Mouse (Mus musculus) hindbrain, embryonic 11.5 days (tissue): ENCODE measurements around the gene Clcnkb. TPM values are rescaled to one million over a fixed set of nuclear protein-coding genes. Genes with fewer than 3 reads are reported as not detected.

Source experiments
- ATAC-seq: fragments of 200-750 bp; cut with Nextera tagmentation; 2 replicates; pipeline ENCODE4 v1.8.0; 2017; ENCODE audit warnings: mild to moderate bottlenecking, moderate TSS enrichment, moderate library complexity; ENCODE audit not compliant: low FRiP score
- DNase-seq: peaks from one replicate; pipeline ENCODE4 v3.0.0-alpha.2; 2015; ENCODE audit warnings: low spot score
- H3K27ac ChIP-seq: fragments of 300-500 bp; sonication (generic); 2 replicates; pipeline ENCODE4 v1.5.1; 2014; ENCODE audit warnings: mild to moderate bottlenecking, low read depth, low read length
- H3K27me3 ChIP-seq: fragments of 300-500 bp; sonication (generic); 2 replicates; pipeline ENCODE4 v1.6.1; 2014; ENCODE audit warnings: mild to moderate bottlenecking, low read length, moderate library complexity, mixed read lengths; ENCODE audit not compliant: control insufficient read depth, insufficient read depth
- H3K36me3 ChIP-seq: fragments of 300-500 bp; sonication (generic); 2 replicates; pipeline ENCODE4 v1.6.1; 2014; ENCODE audit warnings: mild to moderate bottlenecking, low read length, moderate library complexity, mixed read lengths; ENCODE audit not compliant: control insufficient read depth, insufficient read depth
- H3K4me1 ChIP-seq: fragments of 300-500 bp; sonication (generic); replicated peaks from 2 replicates; pipeline ENCODE4 v1.6.1; 2014; ENCODE audit warnings: low read length, mixed read lengths; ENCODE audit not compliant: control insufficient read depth, insufficient read depth
- H3K4me2 ChIP-seq: fragments of 300-500 bp; sonication (generic); replicated peaks from 2 replicates; pipeline ENCODE4 v1.6.1; 2014; ENCODE audit warnings: mild to moderate bottlenecking, low read depth, low read length
- H3K4me3 ChIP-seq: fragments of 300-500 bp; sonication (generic); 2 replicates; pipeline ENCODE4 v1.5.1; 2014; ENCODE audit warnings: low read depth, low read length
- H3K9ac ChIP-seq: fragments of 300-500 bp; sonication (generic); 2 replicates; pipeline ENCODE4 v1.6.1; 2014; ENCODE audit warnings: low read depth, low read length
- H3K9me3 ChIP-seq: fragments of 300-500 bp; sonication (generic); 2 replicates; pipeline ENCODE4 v1.6.1; 2016; ENCODE audit warnings: low read length; ENCODE audit not compliant: control insufficient read depth
- WGBS: fragments of 180-500 bp; shearing (Covaris S2); extraction: QIAGEN DNeasy Blood & Tissue Kit; methylation state at CpG from one replicate; pipeline ENCODE4 v1.1.7; 2014; 5-methylcytosine and 5-hydroxymethylcytosine counted together
- polyA plus RNA-seq: library from polyadenylated mRNA; unstranded; fragments of >200 nt; fragmentation: Nextera tagmentation; extraction: Ambion mirVana; gene quantifications from 2 replicates; pipeline ENCODE4 v1.2.1, GENCODE M21; 2014

The Clcnkb gene
- polyA plus RNA-seq, 1 experiment from 2014 or later = not detected

DNA sequence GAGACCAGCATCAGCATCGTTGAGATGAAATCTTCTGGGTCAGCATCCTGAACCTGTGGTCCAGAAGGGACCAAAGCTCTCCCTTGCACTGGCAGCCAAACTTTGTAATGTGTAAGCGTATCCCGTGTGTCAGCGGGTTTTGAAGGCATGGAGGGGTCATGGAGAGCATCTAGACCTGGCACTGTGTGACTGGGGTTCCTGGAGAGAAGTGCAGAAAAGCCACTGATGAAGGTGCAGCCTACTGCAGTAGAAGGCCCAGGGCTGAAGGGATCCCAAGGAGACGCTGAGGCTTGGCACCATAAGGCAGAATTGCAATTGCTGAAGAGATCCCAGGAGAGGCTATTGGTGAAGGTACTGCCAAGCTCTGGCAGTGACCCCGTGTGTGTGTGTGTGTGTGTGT lies 13.6 kb upstream of the Clcnkb start:
- H3K4me2 ChIP-seq = no peak overlapping the region
- peaks cover 4% of the 10 kb centered on the region; the same call in 1 of the 2 replicates for H3K4me1 ChIP-seq
- H3K27me3 ChIP-seq = no peaks in the 10 kb centered on the region
- ATAC-seq (no peak), DNase-seq (no peak)
- H3K36me3 ChIP-seq = no peaks in the 10 kb centered on the region
- H3K4me3 ChIP-seq = no peak overlapping the region
- no peaks in the 10 kb centered on the region for H3K9me3 ChIP-seq
- H3K9ac ChIP-seq = no peak overlapping the region
- 80% methylated on average over 6 of the region's 6 CpGs for WGBS
- H3K27ac ChIP-seq = no peak overlapping the region

DNA sequence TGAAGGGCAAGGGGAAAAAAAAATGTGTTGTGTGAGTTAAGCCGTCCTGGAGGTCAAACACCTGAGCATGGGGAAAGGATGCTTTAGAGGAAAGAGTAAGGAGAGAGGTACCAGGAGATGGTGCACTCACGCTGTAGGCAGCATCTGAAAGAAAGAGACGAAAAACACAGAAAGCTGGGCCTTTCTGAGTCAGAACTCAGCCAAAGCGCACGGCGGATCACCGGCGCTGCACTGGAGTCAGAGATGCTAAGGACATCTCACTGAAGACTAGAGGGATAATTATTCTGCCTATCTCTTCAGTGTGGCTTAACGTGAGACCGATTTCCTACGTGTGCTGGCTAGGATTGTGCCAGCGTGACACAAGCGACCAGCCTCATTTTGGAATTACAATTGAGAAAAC lies 12.1 kb upstream of the Clcnkb start:
- DNase-seq (no peak), ATAC-seq (no peak)
- Histone ChIP-seq H3K9ac (no peak overlapping the region), H3K4me3 (no peak overlapping the region), H3K4me1 (peaks cover 4% of the 10 kb centered on the region; the same call in 1 of the 2 replicates), H3K9me3 (no peaks in the 10 kb centered on the region), H3K27ac (no peak overlapping the region), H3K4me2 (no peak overlapping the region), H3K27me3 (no peaks in the 10 kb centered on the region), H3K36me3 (no peaks in the 10 kb centered on the region)
- 89% methylated on average over 13 of the region's 13 CpGs for WGBS

DNA sequence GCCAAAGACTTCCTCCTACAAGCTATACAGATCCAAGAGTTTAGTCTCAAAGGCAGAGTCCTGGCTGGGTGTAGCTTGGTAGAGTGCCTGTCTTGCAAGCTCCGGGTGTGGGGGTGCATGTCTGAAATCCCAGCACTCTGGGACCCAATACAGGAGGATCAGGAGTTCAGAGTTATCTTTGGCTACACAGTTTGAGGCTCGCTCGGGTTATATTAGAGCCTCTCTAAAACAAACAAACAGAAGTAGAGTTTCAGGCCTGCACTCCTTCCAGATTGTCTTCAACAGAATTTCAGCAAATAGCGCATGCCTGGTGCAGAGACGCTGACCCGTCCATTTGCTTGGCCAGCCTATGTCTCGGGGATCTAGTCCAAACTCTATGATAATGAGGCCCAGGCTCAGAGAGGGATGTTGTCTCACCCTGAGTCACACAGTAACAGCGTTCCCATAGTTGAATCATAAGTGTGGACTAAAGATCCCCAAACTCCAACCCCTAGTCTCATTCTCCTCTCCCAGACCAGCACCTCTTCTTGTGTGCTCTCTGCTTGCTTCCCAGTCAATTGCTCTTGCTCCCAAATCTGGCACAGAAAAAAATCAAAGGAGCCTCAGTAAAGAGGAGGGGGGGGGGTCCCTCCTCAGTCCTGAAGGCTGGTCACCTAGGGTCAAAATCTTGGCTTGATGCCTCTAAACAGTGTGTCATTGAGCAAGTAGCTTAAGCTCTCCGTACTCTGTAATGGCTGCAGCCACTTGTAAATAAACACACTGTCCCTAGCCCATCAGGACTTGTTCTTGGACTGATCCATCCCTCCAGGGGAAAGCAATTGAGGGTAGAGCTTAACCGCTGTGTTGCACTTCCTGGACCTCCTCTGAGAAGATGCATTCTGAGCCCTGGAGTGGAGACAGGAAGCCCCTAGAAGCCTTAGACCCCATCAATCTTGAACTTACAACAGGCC lies 11.3 kb upstream of the Clcnkb start:
- H3K4me1 ChIP-seq = peaks cover 4% of the 10 kb centered on the region; the same call in 1 of the 2 replicates
- no peaks in the 10 kb centered on the region for H3K36me3 ChIP-seq
- no peak for ATAC-seq
- WGBS = 79% methylated on average over 10 of the region's 10 CpGs
- no peak for DNase-seq
- H3K9me3 ChIP-seq = no peaks in the 10 kb centered on the region
- no peak overlapping the region for H3K4me2 ChIP-seq
- no peaks in the 10 kb centered on the region for H3K27me3 ChIP-seq
- no peak overlapping the region for H3K27ac ChIP-seq
- H3K9ac ChIP-seq = no peak overlapping the region
- H3K4me3 ChIP-seq = no peak overlapping the region

DNA sequence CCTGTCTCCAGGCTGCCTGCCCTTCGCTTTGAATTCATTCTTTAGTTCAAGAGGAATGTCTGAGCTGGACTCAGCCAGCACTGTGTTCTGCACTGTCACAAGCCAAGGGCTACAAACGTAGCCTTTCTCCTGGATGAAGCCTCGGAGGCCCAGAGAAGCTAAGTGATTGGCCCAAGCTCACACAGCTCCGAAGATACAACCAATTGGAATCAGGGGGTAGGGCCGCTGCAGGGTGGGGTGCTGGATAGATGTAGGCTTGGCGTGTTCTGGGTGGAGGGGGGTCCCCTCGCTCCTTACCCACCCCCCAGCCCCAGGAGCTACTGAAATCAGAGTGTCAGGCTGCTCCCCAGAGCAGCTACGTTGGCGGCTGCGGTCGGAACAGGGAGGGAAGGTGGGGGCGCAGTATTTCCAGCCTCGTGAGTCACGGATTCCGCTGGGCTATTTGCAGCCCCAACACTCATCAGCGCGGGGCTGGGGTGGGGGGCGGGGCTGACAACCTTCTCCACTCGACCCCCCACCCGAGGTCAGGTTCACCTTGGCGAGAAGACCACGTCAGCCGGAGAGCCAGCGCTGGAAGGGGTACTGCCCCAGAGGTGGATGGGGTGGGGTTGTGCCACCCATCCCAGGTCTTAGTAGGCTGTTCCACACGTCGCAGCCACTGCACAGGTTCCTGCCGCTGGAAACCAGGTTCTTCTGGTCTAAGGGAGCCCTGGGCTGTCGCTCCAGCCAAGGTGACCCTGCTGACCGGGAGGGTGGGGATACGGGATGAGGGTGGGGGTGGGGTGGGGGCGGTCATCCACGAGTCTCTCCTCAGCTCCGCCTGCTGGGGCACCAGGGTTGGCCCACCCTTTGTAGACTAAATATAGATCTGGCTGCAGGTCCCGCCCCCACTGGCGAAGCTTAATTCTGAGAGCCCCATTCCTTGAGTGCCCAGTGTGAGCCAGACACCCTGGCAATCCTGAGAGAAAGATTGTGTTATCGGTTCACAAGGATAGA lies 10.0 kb upstream of the Clcnkb start:
- Histone ChIP-seq H3K4me2 (peak overlapping the region; percentile 68), H3K4me3 (peak overlapping the region; percentile 34), H3K9me3 (no peaks in the 10 kb centered on the region), H3K9ac (peak overlapping the region; percentile 34; the same call in 1 of the 2 replicates), H3K36me3 (no peaks in the 10 kb centered on the region), H3K27ac (no peak overlapping the region), H3K4me1 (peaks cover 4% of the 10 kb centered on the region; the same call in 1 of the 2 replicates), H3K27me3 (no peaks in the 10 kb centered on the region)
- peak; percentile 76 for ATAC-seq
- peak; percentile 37 for DNase-seq
- WGBS = 6% methylated on average over 36 of the region's 36 CpGs

DNA sequence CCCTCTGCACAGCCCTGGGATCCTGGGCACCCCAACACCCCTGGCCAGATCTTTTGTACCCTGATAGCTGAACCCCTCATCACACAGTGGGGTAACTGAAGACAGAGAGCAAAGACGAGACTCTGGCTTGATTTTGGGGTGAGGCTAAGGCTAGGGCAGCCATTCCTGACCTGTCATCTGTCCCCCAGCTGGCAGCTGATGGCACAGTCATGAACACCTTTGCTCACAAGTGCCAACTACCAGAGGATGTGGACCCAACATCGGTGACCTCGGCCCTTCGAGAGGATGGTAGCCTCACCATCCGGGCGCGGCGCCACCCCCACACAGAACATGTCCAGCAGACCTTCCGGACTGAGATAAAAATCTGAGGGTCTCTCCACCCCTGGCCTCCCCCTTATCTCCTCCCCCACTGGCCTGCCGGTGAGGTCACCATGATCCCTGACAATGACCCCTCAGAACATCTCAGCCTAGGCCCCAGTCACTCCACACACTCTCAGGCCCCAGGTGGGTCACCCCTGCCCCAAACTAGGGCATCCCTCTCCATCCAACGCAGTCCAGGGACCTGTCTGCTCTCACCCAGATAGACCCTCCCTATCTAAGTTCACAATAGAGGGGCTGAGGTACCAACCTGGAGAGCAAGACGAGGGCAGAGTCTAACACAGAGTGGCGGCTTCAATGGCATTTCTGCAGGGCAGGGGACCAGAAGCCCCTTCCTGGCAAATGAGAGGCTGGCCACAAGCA lies 8.0 kb upstream of the Clcnkb start:
- H3K9ac ChIP-seq = no peak overlapping the region
- WGBS = 87% methylated on average over 13 of the region's 13 CpGs
- H3K4me2 ChIP-seq = no peak overlapping the region
- H3K27ac ChIP-seq = no peak overlapping the region
- H3K9me3 ChIP-seq = no peaks in the 10 kb centered on the region
- H3K27me3 ChIP-seq = no peaks in the 10 kb centered on the region
- H3K4me3 ChIP-seq = no peak overlapping the region
- ATAC-seq = no peak
- no peaks in the 10 kb centered on the region for H3K36me3 ChIP-seq
- peaks cover 4% of the 10 kb centered on the region; the same call in 1 of the 2 replicates for H3K4me1 ChIP-seq
- no peak for DNase-seq

DNA sequence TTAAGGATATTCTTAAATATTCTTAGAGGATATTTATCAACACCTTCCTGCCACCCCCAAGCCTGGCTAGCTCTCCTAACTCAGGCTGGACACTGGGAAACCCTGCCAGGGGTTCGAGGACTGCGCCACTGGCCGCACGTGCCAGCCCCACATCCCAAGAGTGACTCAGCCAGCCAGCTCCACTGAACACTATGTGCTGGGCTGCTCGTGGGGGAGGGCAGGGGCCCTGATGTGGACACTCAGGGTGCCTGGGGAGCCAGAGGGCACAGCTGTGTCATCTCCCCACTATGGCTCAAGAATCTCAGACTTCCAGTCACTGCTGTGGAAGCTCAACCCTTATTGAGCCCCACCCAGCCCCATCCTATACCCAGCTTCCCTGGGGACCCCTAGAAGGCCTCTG lies 7.5 kb upstream of the Clcnkb start:
- Histone ChIP-seq H3K4me2 (no peak overlapping the region), H3K36me3 (no peaks in the 10 kb centered on the region), H3K27ac (no peak overlapping the region), H3K4me3 (no peak overlapping the region), H3K27me3 (no peaks in the 10 kb centered on the region), H3K4me1 (peaks cover 4% of the 10 kb centered on the region; the same call in 1 of the 2 replicates), H3K9ac (no peak overlapping the region), H3K9me3 (no peaks in the 10 kb centered on the region)
- ATAC-seq (no peak), DNase-seq (no peak)
- WGBS = 83% methylated on average over 5 of the region's 5 CpGs

DNA sequence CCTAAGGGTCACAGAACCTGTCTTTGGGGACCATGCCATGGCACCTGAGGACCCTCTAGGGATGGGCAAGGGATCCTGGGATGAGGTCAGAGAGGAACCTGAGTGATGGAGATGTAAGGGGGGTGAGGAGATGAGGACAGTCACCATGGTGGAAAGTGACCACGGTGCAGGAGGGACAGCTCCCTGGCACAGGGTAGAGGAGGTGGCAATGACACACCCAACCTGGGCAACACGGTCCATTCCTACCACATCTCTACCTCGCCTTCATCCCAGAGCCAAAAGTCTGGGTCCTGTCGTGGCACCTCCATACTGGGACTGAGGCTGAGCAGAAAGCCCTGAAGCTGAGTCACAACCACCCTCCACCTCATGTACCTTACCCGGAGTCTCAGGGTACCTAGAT lies 7.0 kb upstream of the Clcnkb start:
- Histone ChIP-seq H3K4me2 (no peak overlapping the region), H3K4me1 (peaks cover 4% of the 10 kb centered on the region; the same call in 1 of the 2 replicates), H3K27me3 (no peaks in the 10 kb centered on the region), H3K36me3 (no peaks in the 10 kb centered on the region), H3K9me3 (no peaks in the 10 kb centered on the region), H3K9ac (no peak overlapping the region), H3K27ac (no peak overlapping the region), H3K4me3 (no peak overlapping the region)
- ATAC-seq (no peak), DNase-seq (no peak)
- WGBS = 75% methylated on average over 5 of the region's 5 CpGs

DNA sequence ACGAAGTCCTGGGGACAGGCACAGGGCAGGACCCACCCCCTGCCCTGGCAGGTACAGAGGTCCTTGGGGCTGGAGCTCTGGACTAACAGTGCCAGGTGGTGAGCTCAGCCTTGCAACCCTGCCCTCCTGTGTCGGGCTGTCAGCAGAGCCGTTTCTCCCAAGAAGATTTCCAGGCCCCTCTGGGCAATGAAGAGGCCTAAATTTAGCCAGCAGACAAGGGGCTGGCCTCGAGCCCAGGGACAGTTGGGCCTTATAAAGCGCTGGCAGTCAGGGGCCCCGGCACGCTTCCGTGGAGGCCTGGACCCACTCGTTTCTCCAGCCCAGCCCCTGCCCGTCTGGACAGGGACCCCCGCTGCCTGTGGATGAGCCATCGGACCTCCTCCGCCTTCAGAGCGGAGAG lies 5.6 kb upstream of the Clcnkb start:
- H3K4me2 ChIP-seq = no peak overlapping the region

More for the DNA sequence above, 5.6 kb upstream of the Clcnkb start:
- H3K4me3 ChIP-seq = no peak overlapping the region
- H3K36me3 ChIP-seq = no peaks in the 10 kb centered on the region
- DNase-seq (no peak), ATAC-seq (no peak)
- no peaks in the 10 kb centered on the region for H3K27me3 ChIP-seq
- peaks cover 4% of the 10 kb centered on the region; the same call in 1 of the 2 replicates for H3K4me1 ChIP-seq
- no peak overlapping the region for H3K27ac ChIP-seq
- H3K9ac ChIP-seq = no peak overlapping the region
- 74% methylated on average over 14 of the region's 14 CpGs for WGBS
- H3K9me3 ChIP-seq = no peaks in the 10 kb centered on the region
